Mouse (Mus musculus): ENCODE data around the gene Ly6g6f. TPM values are rescaled to one million over a fixed set of nuclear protein-coding genes. Genes with fewer than 3 reads are reported as not detected.

Gene Ly6g6f
- polyA plus RNA-seq, 1 experiment from 2014 or later: 0.93 TPM

DNA sequence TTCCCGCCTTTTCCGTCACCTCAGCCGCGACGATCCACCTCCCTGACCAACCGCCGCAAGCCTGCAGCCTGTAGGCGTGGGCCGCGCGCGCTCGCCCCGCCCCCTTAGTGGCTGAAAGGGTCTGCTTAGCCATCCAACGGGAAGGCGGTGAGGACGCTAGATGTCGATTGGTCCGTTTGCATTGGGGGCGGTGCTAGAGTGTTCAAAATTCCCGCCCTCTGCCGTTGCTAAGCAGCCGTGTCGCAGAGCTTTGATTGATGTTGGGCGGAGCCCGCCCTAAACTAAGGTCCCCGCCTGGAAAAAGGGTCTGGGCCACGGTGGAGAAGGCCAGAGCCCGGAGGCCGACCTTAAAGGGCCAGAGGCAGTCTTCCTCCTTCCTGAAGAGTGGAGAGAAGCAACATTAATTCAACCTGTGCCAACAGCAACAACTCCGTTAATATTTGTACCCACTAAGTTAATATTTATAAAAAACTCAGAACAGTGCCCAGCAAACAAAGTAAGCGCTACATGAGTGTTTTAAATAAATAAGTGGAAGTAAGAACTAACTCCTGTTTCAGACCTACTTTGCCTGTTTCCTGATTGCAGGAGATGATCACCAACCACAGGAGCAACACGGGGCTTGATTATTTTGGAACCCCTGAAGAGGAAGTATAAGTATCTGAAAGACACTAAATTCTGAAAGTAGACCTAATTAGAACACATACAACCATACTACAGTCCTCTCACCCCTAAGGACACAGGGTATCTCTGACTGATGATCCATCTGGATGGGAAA lies 38.5 kb downstream of the Ly6g6f start, which contains the start of gene Msh5:
Msh5 (minus strand) TSS at position 65 of the 775 bp plus-strand sequence.

Other genes with a start within 250 kb of the Ly6g6f start
- 32.1 TPM for gene Stk19, start 248.7 kb downstream of the Ly6g6f start, polyA plus RNA-seq (2015; fragmentation: Illumina TruSeq; extraction: RNeasy Lipid Tissue Mini Kit (QIAGEN cat#74804); ENCODE audit: insufficient read depth, low replicate concordance)
- 22.4 TPM for gene Dxo, start 248.6 kb downstream of the Ly6g6f start, polyA plus RNA-seq (2015; fragmentation: Illumina TruSeq; extraction: RNeasy Lipid Tissue Mini Kit (QIAGEN cat#74804); ENCODE audit: insufficient read depth, low replicate concordance)
- 31.3 TPM for gene Skiv2l, start 235.4 kb downstream of the Ly6g6f start, polyA plus RNA-seq (2015; fragmentation: Illumina TruSeq; extraction: RNeasy Lipid Tissue Mini Kit (QIAGEN cat#74804); ENCODE audit: insufficient read depth, low replicate concordance)
- gene Nelfe, start 235.2 kb downstream of the Ly6g6f start, polyA plus RNA-seq (2015; fragmentation: Illumina TruSeq; extraction: RNeasy Lipid Tissue Mini Kit (QIAGEN cat#74804); ENCODE audit: insufficient read depth, low replicate concordance): 16.3 TPM
- 101 TPM for gene Cfb, start 223.1 kb downstream of the Ly6g6f start, polyA plus RNA-seq (2015; fragmentation: Illumina TruSeq; extraction: RNeasy Lipid Tissue Mini Kit (QIAGEN cat#74804); ENCODE audit: insufficient read depth, low replicate concordance)
- gene Zbtb12, start 206.1 kb downstream of the Ly6g6f start, polyA plus RNA-seq (2015; fragmentation: Illumina TruSeq; extraction: RNeasy Lipid Tissue Mini Kit (QIAGEN cat#74804); ENCODE audit: insufficient read depth, low replicate concordance): 3.5 TPM
- not detected for gene Gm20547, start 203.6 kb downstream of the Ly6g6f start, polyA plus RNA-seq (2015; fragmentation: Illumina TruSeq; extraction: RNeasy Lipid Tissue Mini Kit (QIAGEN cat#74804); ENCODE audit: insufficient read depth, low replicate concordance)
- 38.7 TPM for gene C2, start 187.3 kb downstream of the Ly6g6f start, polyA plus RNA-seq (2015; fragmentation: Illumina TruSeq; extraction: RNeasy Lipid Tissue Mini Kit (QIAGEN cat#74804); ENCODE audit: insufficient read depth, low replicate concordance)
- 55.6 TPM for gene Ehmt2, start 187.1 kb downstream of the Ly6g6f start, polyA plus RNA-seq (2015; fragmentation: Illumina TruSeq; extraction: RNeasy Lipid Tissue Mini Kit (QIAGEN cat#74804); ENCODE audit: insufficient read depth, low replicate concordance)
- gene Slc44a4, start 171.1 kb downstream of the Ly6g6f start, polyA plus RNA-seq (2015; fragmentation: Illumina TruSeq; extraction: RNeasy Lipid Tissue Mini Kit (QIAGEN cat#74804); ENCODE audit: insufficient read depth, low replicate concordance): not detected
- 21.7 TPM for gene Neu1, start 154.4 kb downstream of the Ly6g6f start, polyA plus RNA-seq (2015; fragmentation: Illumina TruSeq; extraction: RNeasy Lipid Tissue Mini Kit (QIAGEN cat#74804); ENCODE audit: insufficient read depth, low replicate concordance)
- gene Hspa1b, start 126.4 kb downstream of the Ly6g6f start, polyA plus RNA-seq (2015; fragmentation: Illumina TruSeq; extraction: RNeasy Lipid Tissue Mini Kit (QIAGEN cat#74804); ENCODE audit: insufficient read depth, low replicate concordance): 1.2 TPM
- not detected for gene Gm20481, start 115.7 kb downstream of the Ly6g6f start, polyA plus RNA-seq (2015; fragmentation: Illumina TruSeq; extraction: RNeasy Lipid Tissue Mini Kit (QIAGEN cat#74804); ENCODE audit: insufficient read depth, low replicate concordance)
- 0.52 TPM for gene Hspa1a, start 113.5 kb downstream of the Ly6g6f start, polyA plus RNA-seq (2015; fragmentation: Illumina TruSeq; extraction: RNeasy Lipid Tissue Mini Kit (QIAGEN cat#74804); ENCODE audit: insufficient read depth, low replicate concordance)
- not detected for gene Hspa1l, start 112.9 kb downstream of the Ly6g6f start, polyA plus RNA-seq (2015; fragmentation: Illumina TruSeq; extraction: RNeasy Lipid Tissue Mini Kit (QIAGEN cat#74804); ENCODE audit: insufficient read depth, low replicate concordance)
- gene Lsm2, start 103.7 kb downstream of the Ly6g6f start, polyA plus RNA-seq (2015; fragmentation: Illumina TruSeq; extraction: RNeasy Lipid Tissue Mini Kit (QIAGEN cat#74804); ENCODE audit: insufficient read depth, low replicate concordance): 45.5 TPM
- 100 TPM for gene Vars, start 84.6 kb downstream of the Ly6g6f start, polyA plus RNA-seq (2015; fragmentation: Illumina TruSeq; extraction: RNeasy Lipid Tissue Mini Kit (QIAGEN cat#74804); ENCODE audit: insufficient read depth, low replicate concordance)
- 0.54 TPM for gene Vwa7, start 69.0 kb downstream of the Ly6g6f start, polyA plus RNA-seq (2015; fragmentation: Illumina TruSeq; extraction: RNeasy Lipid Tissue Mini Kit (QIAGEN cat#74804); ENCODE audit: insufficient read depth, low replicate concordance)
- 2.6 TPM for gene Sapcd1, start 57.6 kb downstream of the Ly6g6f start, polyA plus RNA-seq (2015; fragmentation: Illumina TruSeq; extraction: RNeasy Lipid Tissue Mini Kit (QIAGEN cat#74804); ENCODE audit: insufficient read depth, low replicate concordance)
- 6.1 TPM for gene Msh5, start 38.9 kb downstream of the Ly6g6f start, polyA plus RNA-seq (2015; fragmentation: Illumina TruSeq; extraction: RNeasy Lipid Tissue Mini Kit (QIAGEN cat#74804); ENCODE audit: insufficient read depth, low replicate concordance)
- gene Clic1, start 35.6 kb downstream of the Ly6g6f start, polyA plus RNA-seq (2015; fragmentation: Illumina TruSeq; extraction: RNeasy Lipid Tissue Mini Kit (QIAGEN cat#74804); ENCODE audit: insufficient read depth, low replicate concordance): 228 TPM
- gene Ddah2, start 26.6 kb downstream of the Ly6g6f start, polyA plus RNA-seq (2015; fragmentation: Illumina TruSeq; extraction: RNeasy Lipid Tissue Mini Kit (QIAGEN cat#74804); ENCODE audit: insufficient read depth, low replicate concordance): 3.2 TPM
- gene Ly6g6c, start 20.2 kb downstream of the Ly6g6f start, polyA plus RNA-seq (2015; fragmentation: Illumina TruSeq; extraction: RNeasy Lipid Tissue Mini Kit (QIAGEN cat#74804); ENCODE audit: insufficient read depth, low replicate concordance): 0.26 TPM
- 2.5 TPM for gene Mpig6b, start 19.4 kb downstream of the Ly6g6f start, polyA plus RNA-seq (2015; fragmentation: Illumina TruSeq; extraction: RNeasy Lipid Tissue Mini Kit (QIAGEN cat#74804); ENCODE audit: insufficient read depth, low replicate concordance)
- not detected for gene Ly6g6e, start 8.7 kb downstream of the Ly6g6f start, polyA plus RNA-seq (2015; fragmentation: Illumina TruSeq; extraction: RNeasy Lipid Tissue Mini Kit (QIAGEN cat#74804); ENCODE audit: insufficient read depth, low replicate concordance)
- not detected for gene Ly6g6d, start 7.5 kb downstream of the Ly6g6f start, polyA plus RNA-seq (2015; fragmentation: Illumina TruSeq; extraction: RNeasy Lipid Tissue Mini Kit (QIAGEN cat#74804); ENCODE audit: insufficient read depth, low replicate concordance)
- 19.7 TPM for gene Abhd16a, start 3.7 kb upstream of the Ly6g6f start, polyA plus RNA-seq (2015; fragmentation: Illumina TruSeq; extraction: RNeasy Lipid Tissue Mini Kit (QIAGEN cat#74804); ENCODE audit: insufficient read depth, low replicate concordance)
- not detected for gene Ly6g5c, start 22.7 kb upstream of the Ly6g6f start, polyA plus RNA-seq (2015; fragmentation: Illumina TruSeq; extraction: RNeasy Lipid Tissue Mini Kit (QIAGEN cat#74804); ENCODE audit: insufficient read depth, low replicate concordance)
- gene Ly6g5b, start 29.8 kb upstream of the Ly6g6f start, polyA plus RNA-seq (2015; fragmentation: Illumina TruSeq; extraction: RNeasy Lipid Tissue Mini Kit (QIAGEN cat#74804); ENCODE audit: insufficient read depth, low replicate concordance): 1.6 TPM
- gene Gpank1, start 35.8 kb upstream of the Ly6g6f start, polyA plus RNA-seq (2015; fragmentation: Illumina TruSeq; extraction: RNeasy Lipid Tissue Mini Kit (QIAGEN cat#74804); ENCODE audit: insufficient read depth, low replicate concordance): 24.2 TPM
- gene Csnk2b, start 36.4 kb upstream of the Ly6g6f start, polyA plus RNA-seq (2015; fragmentation: Illumina TruSeq; extraction: RNeasy Lipid Tissue Mini Kit (QIAGEN cat#74804); ENCODE audit: insufficient read depth, low replicate concordance): 133 TPM
- gene D17H6S53E, start 40.8 kb upstream of the Ly6g6f start, polyA plus RNA-seq (2015; fragmentation: Illumina TruSeq; extraction: RNeasy Lipid Tissue Mini Kit (QIAGEN cat#74804); ENCODE audit: insufficient read depth, low replicate concordance): 15.5 TPM
- 0.33 TPM for gene Apom, start 46.4 kb upstream of the Ly6g6f start, polyA plus RNA-seq (2015; fragmentation: Illumina TruSeq; extraction: RNeasy Lipid Tissue Mini Kit (QIAGEN cat#74804); ENCODE audit: insufficient read depth, low replicate concordance)
- 69.9 TPM for gene Bag6, start 49.6 kb upstream of the Ly6g6f start, polyA plus RNA-seq (2015; fragmentation: Illumina TruSeq; extraction: RNeasy Lipid Tissue Mini Kit (QIAGEN cat#74804); ENCODE audit: insufficient read depth, low replicate concordance)
- gene Prrc2a, start 79.3 kb upstream of the Ly6g6f start, polyA plus RNA-seq (2015; fragmentation: Illumina TruSeq; extraction: RNeasy Lipid Tissue Mini Kit (QIAGEN cat#74804); ENCODE audit: insufficient read depth, low replicate concordance): 58.2 TPM
- 157 TPM for gene Aif1, start 90.5 kb upstream of the Ly6g6f start, polyA plus RNA-seq (2015; fragmentation: Illumina TruSeq; extraction: RNeasy Lipid Tissue Mini Kit (QIAGEN cat#74804); ENCODE audit: insufficient read depth, low replicate concordance)
- gene Lst1, start 102.8 kb upstream of the Ly6g6f start, polyA plus RNA-seq (2015; fragmentation: Illumina TruSeq; extraction: RNeasy Lipid Tissue Mini Kit (QIAGEN cat#74804); ENCODE audit: insufficient read depth, low replicate concordance): 139 TPM
- 99.6 TPM for gene Ltb, start 108.8 kb upstream of the Ly6g6f start, polyA plus RNA-seq (2015; fragmentation: Illumina TruSeq; extraction: RNeasy Lipid Tissue Mini Kit (QIAGEN cat#74804); ENCODE audit: insufficient read depth, low replicate concordance)
- 15.3 TPM for gene Tnf, start 116.4 kb upstream of the Ly6g6f start, polyA plus RNA-seq (2015; fragmentation: Illumina TruSeq; extraction: RNeasy Lipid Tissue Mini Kit (QIAGEN cat#74804); ENCODE audit: insufficient read depth, low replicate concordance)
- gene Lta, start 119.7 kb upstream of the Ly6g6f start, polyA plus RNA-seq (2015; fragmentation: Illumina TruSeq; extraction: RNeasy Lipid Tissue Mini Kit (QIAGEN cat#74804); ENCODE audit: insufficient read depth, low replicate concordance): 24.3 TPM
- 0.72 TPM for gene Gm16181, start 135.2 kb upstream of the Ly6g6f start, polyA plus RNA-seq (2015; fragmentation: Illumina TruSeq; extraction: RNeasy Lipid Tissue Mini Kit (QIAGEN cat#74804); ENCODE audit: insufficient read depth, low replicate concordance)
- 14.4 TPM for gene Atp6v1g2, start 148.1 kb upstream of the Ly6g6f start, polyA plus RNA-seq (2015; fragmentation: Illumina TruSeq; extraction: RNeasy Lipid Tissue Mini Kit (QIAGEN cat#74804); ENCODE audit: insufficient read depth, low replicate concordance)
- gene Nfkbil1, start 150.2 kb upstream of the Ly6g6f start, polyA plus RNA-seq (2015; fragmentation: Illumina TruSeq; extraction: RNeasy Lipid Tissue Mini Kit (QIAGEN cat#74804); ENCODE audit: insufficient read depth, low replicate concordance): 3.1 TPM
- 220 TPM for gene Ddx39b, start 156.1 kb upstream of the Ly6g6f start, polyA plus RNA-seq (2015; fragmentation: Illumina TruSeq; extraction: RNeasy Lipid Tissue Mini Kit (QIAGEN cat#74804); ENCODE audit: insufficient read depth, low replicate concordance)
- gene H2-D1, start 177.1 kb upstream of the Ly6g6f start, polyA plus RNA-seq (2015; fragmentation: Illumina TruSeq; extraction: RNeasy Lipid Tissue Mini Kit (QIAGEN cat#74804); ENCODE audit: insufficient read depth, low replicate concordance): 1,132 TPM
- gene H2-Q1, start 234.8 kb upstream of the Ly6g6f start, polyA plus RNA-seq (2015; fragmentation: Illumina TruSeq; extraction: RNeasy Lipid Tissue Mini Kit (QIAGEN cat#74804); ENCODE audit: insufficient read depth, low replicate concordance): not detected

Measured in spleen, adult 10 weeks (tissue).